Mouse (Mus musculus) forebrain, embryonic 15.5 days (tissue): ENCODE results near the gene Ubac2. TPM values are rescaled to one million over a fixed set of nuclear protein-coding genes. Genes with fewer than 3 reads are reported as not detected.

Experiments
- ATAC-seq: fragments of 200-750 bp; cut with Nextera tagmentation; replicated peaks from 2 replicates; pipeline ENCODE4 v1.8.0; 2017; ENCODE audit warnings: mild to moderate bottlenecking, moderate TSS enrichment, moderate library complexity
- H3K27ac ChIP-seq: fragments of 300-500 bp; sonication (generic); replicated peaks from 2 replicates; pipeline ENCODE4 v1.5.1; 2015; ENCODE audit warnings: mild to moderate bottlenecking, inconsistent platforms
- H3K27me3 ChIP-seq: fragments of 300-500 bp; sonication (generic); 2 replicates; pipeline ENCODE4 v1.6.1; 2015; ENCODE audit warnings: inconsistent platforms
- H3K36me3 ChIP-seq: fragments of 300-500 bp; sonication (generic); 2 replicates; pipeline ENCODE4 v1.6.1; 2015; ENCODE audit warnings: mild to moderate bottlenecking, inconsistent platforms
- H3K4me1 ChIP-seq: fragments of 300-500 bp; sonication (generic); 2 replicates; pipeline ENCODE4 v1.6.1; 2015; ENCODE audit warnings: inconsistent platforms
- H3K4me2 ChIP-seq: fragments of 300-500 bp; sonication (generic); replicated peaks from 2 replicates; pipeline ENCODE4 v1.6.1; 2015; ENCODE audit warnings: mild to moderate bottlenecking, inconsistent platforms
- H3K4me3 ChIP-seq: fragments of 300-500 bp; sonication (generic); 2 replicates; pipeline ENCODE4 v1.5.1; 2015; ENCODE audit warnings: mild to moderate bottlenecking, inconsistent platforms
- H3K9ac ChIP-seq: fragments of 300-500 bp; sonication (generic); replicated peaks from 2 replicates; pipeline ENCODE4 v1.6.1; 2015; ENCODE audit warnings: mild to moderate bottlenecking, inconsistent platforms
- H3K9me3 ChIP-seq: fragments of 300-500 bp; sonication (generic); 2 replicates; pipeline ENCODE4 v1.6.1; 2016; ENCODE audit warnings: inconsistent platforms
- WGBS: fragments of 180-500 bp; shearing (Covaris S2); methylation state at CpG from one replicate; pipeline ENCODE4 v1.1.7; 2015; ENCODE audit warnings: mixed read lengths; 5-methylcytosine and 5-hydroxymethylcytosine counted together
- polyA plus RNA-seq: library from polyadenylated mRNA; unstranded; fragments of >200 nt; fragmentation: Nextera tagmentation; extraction: Ambion mirVana; gene quantifications from 2 replicates; pipeline ENCODE4 v1.2.1, GENCODE M21; 2015

The Ubac2 gene
- polyA plus RNA-seq, 1 experiment from 2014 or later, result 51.8 TPM

GRCm38 (mm10) chr14:121990897-121991296 is 112.5 kb downstream of the Ubac2 start:
- no peak overlapping the region for H3K9ac ChIP-seq
- no peak overlapping the region for H3K4me3 ChIP-seq
- WGBS, result 94% methylated on average over 6 of the region's 6 CpGs
- ATAC-seq, result no peak
- peaks cover 4% of the 10 kb centered on the region; the same call in 1 of the 2 replicates for H3K36me3 ChIP-seq
- H3K4me1 ChIP-seq, result no peaks in the 10 kb centered on the region
- H3K9me3 ChIP-seq, result no peaks in the 10 kb centered on the region
- no peak overlapping the region for H3K27ac ChIP-seq
- H3K27me3 ChIP-seq, result no peaks in the 10 kb centered on the region
- no peak overlapping the region for H3K4me2 ChIP-seq

- ATAC-seq, result no peak
- H3K4me2 ChIP-seq, result no peak overlapping the region
- no peaks in the 10 kb centered on the region for H3K27me3 ChIP-seq
- H3K9me3 ChIP-seq, result no peaks in the 10 kb centered on the region
- no peak overlapping the region for H3K4me3 ChIP-seq
- H3K27ac ChIP-seq, result no peak overlapping the region
- H3K9ac ChIP-seq, result no peak overlapping the region
- H3K4me1 ChIP-seq, result no peaks in the 10 kb centered on the region
- peaks cover 8% of the 10 kb centered on the region; the same call in 1 of the 2 replicates for H3K36me3 ChIP-seq
Observed at GRCm38 (mm10) chr14:121991921-121992320, 113.5 kb downstream of the Ubac2 start.

GRCm38 (mm10) chr14:121992395-121993280 is 114.2 kb downstream of the Ubac2 start:
- Histone ChIP-seq H3K4me3 (no peak overlapping the region), H3K27me3 (no peaks in the 10 kb centered on the region), H3K4me2 (no peak overlapping the region), H3K36me3 (peaks cover 8% of the 10 kb centered on the region; the same call in 1 of the 2 replicates), H3K4me1 (no peaks in the 10 kb centered on the region), H3K27ac (no peak overlapping the region), H3K9me3 (no peaks in the 10 kb centered on the region), H3K9ac (no peak overlapping the region)
- ATAC-seq, result no peak
- 91% methylated on average over 13 of the region's 13 CpGs for WGBS

GRCm38 (mm10) chr14:121993616-121994015 is 115.2 kb downstream of the Ubac2 start:
- Histone ChIP-seq H3K27me3 (no peaks in the 10 kb centered on the region), H3K9ac (no peak overlapping the region), H3K9me3 (no peaks in the 10 kb centered on the region), H3K4me2 (no peak overlapping the region), H3K4me1 (no peaks in the 10 kb centered on the region), H3K27ac (no peak overlapping the region), H3K4me3 (no peak overlapping the region), H3K36me3 (peaks cover 8% of the 10 kb centered on the region; the same call in 1 of the 2 replicates)
- no peak for ATAC-seq
- 98% methylated on average over 4 of the region's 4 CpGs for WGBS

DNA sequence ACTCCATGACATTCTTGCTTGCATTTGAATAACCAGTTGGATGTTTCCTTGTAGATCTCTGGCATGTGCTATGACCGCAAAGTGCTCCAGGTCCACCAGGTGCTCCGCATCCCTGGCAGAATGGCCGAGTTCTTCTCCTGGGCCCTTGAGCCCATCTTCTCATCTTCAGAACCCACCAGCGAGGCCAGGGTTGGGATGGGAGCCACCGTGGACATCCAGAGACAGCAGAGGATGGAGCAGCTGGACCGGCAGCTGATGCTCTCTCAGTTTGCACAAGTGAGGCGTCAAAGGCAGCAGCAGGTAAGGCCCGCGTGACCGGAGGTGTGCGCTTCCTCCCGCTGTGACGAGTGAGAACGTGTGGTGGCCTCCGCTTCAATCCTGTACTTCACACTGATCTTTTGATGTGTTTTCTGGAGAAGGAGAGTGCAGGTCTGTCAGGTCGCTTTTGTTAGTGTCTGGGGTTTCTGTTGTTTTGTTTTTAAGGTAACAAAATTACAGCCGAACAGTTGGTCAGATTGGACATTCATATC is 115.8 kb downstream of the Ubac2 start:
- Histone ChIP-seq H3K36me3 (peaks cover 8% of the 10 kb centered on the region; the same call in 1 of the 2 replicates), H3K4me2 (no peak overlapping the region), H3K4me3 (no peak overlapping the region), H3K9ac (no peak overlapping the region), H3K4me1 (no peaks in the 10 kb centered on the region), H3K27me3 (no peaks in the 10 kb centered on the region), H3K27ac (no peak overlapping the region), H3K9me3 (no peaks in the 10 kb centered on the region)
- 93% methylated on average over 17 of the region's 17 CpGs for WGBS
- no peak for ATAC-seq

- H3K27ac ChIP-seq, result no peak overlapping the region
- 95% methylated on average over 7 of the region's 7 CpGs for WGBS
- no peak overlapping the region for H3K4me3 ChIP-seq
- no peak for ATAC-seq
- H3K36me3 ChIP-seq, result peaks cover 8% of the 10 kb centered on the region; the same call in 1 of the 2 replicates
- H3K9ac ChIP-seq, result no peak overlapping the region
- no peak overlapping the region for H3K4me2 ChIP-seq
- no peaks in the 10 kb centered on the region for H3K9me3 ChIP-seq
- no peaks in the 10 kb centered on the region for H3K4me1 ChIP-seq
- no peaks in the 10 kb centered on the region for H3K27me3 ChIP-seq
Observed at GRCm38 (mm10) chr14:121994846-121995556, 116.6 kb downstream of the Ubac2 start.

DNA sequence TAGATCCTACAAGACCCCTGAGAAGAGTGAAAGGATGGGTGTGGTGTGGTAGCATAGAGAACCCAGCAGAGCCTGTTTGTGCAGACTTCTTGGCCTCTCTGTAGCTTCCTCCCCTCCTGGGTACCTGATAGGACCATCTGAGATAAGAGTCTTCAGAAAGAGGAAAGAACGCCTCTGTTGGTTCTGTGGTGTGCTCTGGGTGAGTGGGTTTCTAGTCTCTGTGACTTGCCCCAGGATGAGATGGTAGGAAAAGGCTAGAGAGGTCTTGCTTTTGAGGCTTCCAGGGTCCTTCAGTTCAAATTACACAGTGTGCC is 117.1 kb downstream of the Ubac2 start:
- Histone ChIP-seq H3K4me1 (no peaks in the 10 kb centered on the region), H3K4me2 (no peak overlapping the region), H3K27me3 (no peaks in the 10 kb centered on the region), H3K9ac (no peak overlapping the region), H3K4me3 (no peak overlapping the region), H3K9me3 (no peaks in the 10 kb centered on the region), H3K36me3 (peaks cover 8% of the 10 kb centered on the region; the same call in 1 of the 2 replicates), H3K27ac (no peak overlapping the region)
- ATAC-seq, result no peak
- 100% methylated on average over 1 of the region's 1 CpGs for WGBS

- 94% methylated on average over 8 of the region's 8 CpGs for WGBS
- no peaks in the 10 kb centered on the region for H3K27me3 ChIP-seq
- peaks cover 8% of the 10 kb centered on the region; the same call in 1 of the 2 replicates for H3K36me3 ChIP-seq
- no peak overlapping the region for H3K9ac ChIP-seq
- H3K4me2 ChIP-seq, result no peak overlapping the region
- no peaks in the 10 kb centered on the region for H3K9me3 ChIP-seq
- no peak overlapping the region for H3K4me3 ChIP-seq
- H3K27ac ChIP-seq, result no peak overlapping the region
- no peak for ATAC-seq
- no peaks in the 10 kb centered on the region for H3K4me1 ChIP-seq
Observed at GRCm38 (mm10) chr14:121996786-121997185, 118.4 kb downstream of the Ubac2 start.

GRCm38 (mm10) chr14:121999455-121999854 is 121.0 kb downstream of the Ubac2 start:
- H3K27ac ChIP-seq, result no peak overlapping the region
- H3K27me3 ChIP-seq, result no peaks in the 10 kb centered on the region
- ATAC-seq, result no peak
- H3K9ac ChIP-seq, result no peak overlapping the region
- no peaks in the 10 kb centered on the region for H3K4me1 ChIP-seq
- no peak overlapping the region for H3K4me2 ChIP-seq
- 48% methylated on average over 8 of the region's 8 CpGs for WGBS
- no peaks in the 10 kb centered on the region for H3K9me3 ChIP-seq
- H3K4me3 ChIP-seq, result no peak overlapping the region
- peaks cover 8% of the 10 kb centered on the region; the same call in 1 of the 2 replicates for H3K36me3 ChIP-seq

DNA sequence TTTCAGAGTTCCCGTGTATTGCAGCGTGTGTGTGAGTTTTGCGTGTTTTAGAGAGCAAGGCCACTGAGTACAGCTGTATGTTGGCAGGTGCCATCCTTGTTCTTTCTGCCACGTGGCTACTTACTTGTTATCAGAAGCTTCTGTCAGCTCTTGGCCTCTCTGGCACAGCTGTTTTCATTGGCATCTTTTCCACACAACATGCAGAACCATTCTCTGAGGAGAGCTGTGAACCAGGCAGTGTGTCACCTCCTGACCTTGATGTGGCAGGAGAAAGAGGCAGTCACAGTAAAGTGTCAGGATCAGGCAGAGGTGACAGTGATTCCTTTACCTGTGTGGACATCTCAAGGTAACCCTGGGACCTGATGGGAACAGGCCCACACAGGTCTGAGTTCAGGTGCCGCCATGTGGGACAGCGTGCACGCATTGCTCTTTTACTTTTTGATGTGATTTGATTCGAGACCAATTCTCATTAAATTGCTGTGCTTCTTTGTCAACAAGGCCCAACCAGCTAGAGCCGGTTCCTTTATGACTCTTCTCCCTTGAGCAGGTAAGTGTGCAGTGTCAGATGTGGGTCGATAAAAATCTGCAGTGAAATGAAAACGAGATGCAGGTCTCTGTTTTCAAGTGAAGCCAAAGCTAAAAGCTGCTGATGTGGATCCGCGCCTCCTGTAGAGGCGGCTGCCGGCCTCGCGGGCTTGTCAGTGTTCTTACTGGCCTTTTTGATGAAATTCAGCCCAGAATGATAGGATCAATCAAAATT is 122.1 kb downstream of the Ubac2 start:
- Histone ChIP-seq H3K36me3 (peaks cover 8% of the 10 kb centered on the region; the same call in 1 of the 2 replicates), H3K27me3 (no peaks in the 10 kb centered on the region), H3K9me3 (no peaks in the 10 kb centered on the region), H3K4me2 (no peak overlapping the region), H3K27ac (no peak overlapping the region), H3K4me3 (no peak overlapping the region), H3K9ac (no peak overlapping the region), H3K4me1 (no peaks in the 10 kb centered on the region)
- ATAC-seq, result no peak
- WGBS, result 91% methylated on average over 17 of the region's 17 CpGs

DNA sequence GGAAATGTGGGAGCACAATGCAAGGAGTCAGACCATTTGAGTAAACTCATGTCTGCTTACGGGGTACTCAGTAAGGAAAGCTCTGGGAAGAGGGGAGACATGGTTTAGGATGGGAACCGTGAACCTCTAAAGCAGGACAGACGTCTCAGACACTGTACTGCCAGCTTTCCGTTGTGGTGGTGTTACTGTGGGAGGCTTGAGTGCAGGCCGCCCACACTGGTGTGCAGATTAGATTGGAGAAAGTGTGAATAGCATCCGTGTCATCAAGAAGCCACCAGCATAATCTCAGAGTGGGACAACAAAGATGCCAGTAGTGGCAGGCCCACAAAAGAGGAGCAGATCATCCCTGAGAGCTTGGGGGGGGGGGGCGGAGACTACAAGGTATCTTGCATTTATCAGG is 123.8 kb downstream of the Ubac2 start:
- Histone ChIP-seq H3K36me3 (no peaks in the 10 kb centered on the region), H3K4me1 (no peaks in the 10 kb centered on the region), H3K4me2 (no peak overlapping the region), H3K27me3 (no peaks in the 10 kb centered on the region), H3K9me3 (no peaks in the 10 kb centered on the region), H3K27ac (no peak overlapping the region), H3K4me3 (no peak overlapping the region), H3K9ac (no peak overlapping the region)
- WGBS, result 91% methylated on average over 7 of the region's 7 CpGs
- no peak for ATAC-seq

GRCm38 (mm10) chr14:122003812-122004211 is 125.4 kb downstream of the Ubac2 start:
- Histone ChIP-seq H3K4me3 (no peak overlapping the region), H3K9ac (no peak overlapping the region), H3K4me1 (no peaks in the 10 kb centered on the region), H3K9me3 (no peaks in the 10 kb centered on the region), H3K36me3 (peaks cover 3% of the 10 kb centered on the region; the same call in 1 of the 2 replicates), H3K27ac (no peak overlapping the region), H3K4me2 (no peak overlapping the region), H3K27me3 (no peaks in the 10 kb centered on the region)
- no peak for ATAC-seq
